Mouse (Mus musculus): ENCODE data around the gene Itpripl2.

Itpripl2 gene

DNA sequence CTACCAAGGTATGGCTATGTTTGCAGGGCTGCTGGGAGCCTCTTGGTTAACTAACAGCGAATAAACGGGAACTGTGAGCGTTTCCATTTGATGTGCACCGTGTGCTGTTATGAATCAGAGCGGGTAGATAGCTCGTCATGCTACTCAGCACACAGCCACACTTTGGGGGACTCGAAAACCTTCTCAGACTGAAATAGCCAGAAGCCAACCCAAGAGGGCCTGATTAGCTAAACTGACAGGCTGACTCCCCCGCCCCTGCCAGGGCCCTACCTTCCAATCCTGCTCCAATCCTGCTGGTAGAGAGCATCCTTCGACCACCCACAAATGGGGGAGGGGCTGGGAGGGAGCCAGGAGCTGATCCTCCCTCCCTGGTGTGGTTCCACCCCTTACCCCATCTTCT, 48.4 kb downstream of the Itpripl2 start:
- DNase-seq (ENCODE audit: low spot score): peak; percentile 70

- no peak for DNase-seq (ENCODE audit: low spot score)
These were observed 50.2 kb downstream of the Itpripl2 start for GRCm38 (mm10) chr7:118441535-118441934.

DNA sequence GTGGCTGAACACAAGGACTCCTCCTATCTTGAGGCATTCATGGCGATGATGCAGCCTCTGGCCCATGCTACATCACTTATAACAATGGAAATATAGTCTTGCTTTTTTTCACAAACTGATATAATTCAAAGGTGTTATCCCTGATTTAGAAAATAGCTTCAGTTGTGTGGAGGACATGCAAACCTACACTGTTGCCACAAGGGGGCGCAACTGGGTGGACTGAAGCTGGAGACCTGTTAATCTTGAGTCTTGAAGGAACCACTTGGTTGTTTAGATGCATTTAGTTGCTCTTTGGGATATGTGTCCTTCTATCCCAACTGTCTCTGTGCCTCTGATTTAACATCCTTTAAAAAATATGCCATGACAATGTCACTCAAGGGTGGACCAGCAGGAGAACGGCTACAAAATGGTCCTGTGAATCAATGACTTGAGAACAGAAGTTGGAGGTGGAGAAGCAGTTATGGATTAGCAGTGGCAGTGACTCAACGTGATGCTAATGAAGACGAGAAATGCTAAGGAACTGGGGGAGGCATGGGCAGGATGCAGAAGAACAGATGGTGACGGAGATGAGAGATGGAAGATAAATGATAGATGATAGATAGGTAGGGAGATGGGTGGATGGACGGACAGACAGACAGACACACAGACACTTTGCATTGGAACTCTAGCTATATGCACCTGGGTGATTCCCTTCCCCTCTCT, 54.5 kb downstream of the Itpripl2 start:
- DNase-seq (ENCODE audit: low spot score): peak; percentile 56

All from MN1 (cell line).